Mouse (Mus musculus) yolk sac, embryonic 10.5 days (tissue): Measurements from ENCODE around the gene Ppip5k1.
A peak's percentile ranks its signal among the peaks of the same experiment; 100 is the strongest.
"Not testable (repeated sequence)": the region's sequence is repeated elsewhere in the genome, so short reads cannot be mapped to it uniquely, and the experiment has no call there.

ENCODE experiments used
- DNase-seq: peaks from one replicate; pipeline ENCODE4 v3.0.0-alpha.2; 2017; ENCODE audit warnings: low spot score

Gene Ppip5k1

DNA sequence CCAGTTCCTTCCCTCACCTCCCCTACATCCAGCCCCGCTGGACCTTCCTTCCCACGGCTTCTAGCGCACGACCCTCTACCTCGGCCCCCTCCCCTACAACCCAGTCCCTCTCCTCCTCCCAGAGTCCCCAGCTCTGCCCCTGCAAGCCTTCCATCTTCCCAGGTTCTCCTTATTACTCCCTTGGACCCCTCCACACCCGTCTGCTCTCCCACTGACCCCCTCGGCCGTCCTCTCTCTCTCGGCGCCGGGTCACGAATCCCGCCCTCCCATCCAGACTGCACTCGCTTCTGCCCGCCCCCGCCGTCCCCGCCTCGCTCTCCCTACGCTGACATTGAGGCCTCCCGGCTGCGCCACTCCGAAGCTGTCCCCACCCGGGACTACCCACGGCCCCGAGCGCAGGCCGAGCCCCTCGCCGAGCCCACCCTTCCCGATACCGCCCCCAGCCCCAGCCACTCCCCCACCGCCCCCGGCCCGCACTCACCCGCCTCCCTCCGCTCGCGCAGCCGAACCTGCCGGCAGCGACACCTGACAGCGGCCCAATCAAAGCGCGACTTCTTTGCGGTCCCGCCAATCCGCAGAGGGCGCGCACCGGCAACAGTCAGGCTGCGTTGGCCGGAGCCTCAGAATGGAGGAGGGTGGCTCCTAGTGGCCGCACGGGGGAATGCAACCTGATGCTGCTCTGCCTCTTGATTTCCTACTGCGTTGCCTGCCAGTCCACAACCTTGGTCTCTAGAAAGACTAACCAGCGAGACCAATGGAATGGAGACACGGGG lies at the start of gene Ppip5k1:
TSS of gene Ppip5k1 (minus strand) at position 577 of the 773 bp plus-strand sequence.
- peak; percentile 95 for DNase-seq

GRCm38 (mm10) chr2:121403296-121403695 lies 48.1 kb upstream of the Ppip5k1 start:
- DNase-seq, result no peak

DNA sequence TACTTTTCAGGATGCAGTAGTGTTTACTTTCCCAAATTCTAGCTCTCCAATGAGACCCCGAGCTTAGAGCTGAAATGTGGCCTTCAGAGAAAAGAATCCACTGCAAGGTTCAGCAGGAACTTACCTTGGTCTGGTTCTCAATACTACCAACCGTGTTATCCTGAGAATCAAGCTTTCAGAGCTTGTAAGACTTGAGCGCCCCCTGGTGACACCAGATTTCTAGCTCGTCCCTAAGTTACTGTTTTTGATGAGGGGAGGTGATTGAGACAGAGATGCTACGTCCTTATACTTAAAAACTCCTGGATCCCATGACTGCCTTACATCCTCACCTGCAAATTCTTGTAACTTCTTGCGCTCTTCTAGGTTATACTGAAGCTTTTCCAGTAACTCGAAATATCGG lies 41.4 kb upstream of the Ppip5k1 start:
- DNase-seq, result peak; percentile 42

DNA sequence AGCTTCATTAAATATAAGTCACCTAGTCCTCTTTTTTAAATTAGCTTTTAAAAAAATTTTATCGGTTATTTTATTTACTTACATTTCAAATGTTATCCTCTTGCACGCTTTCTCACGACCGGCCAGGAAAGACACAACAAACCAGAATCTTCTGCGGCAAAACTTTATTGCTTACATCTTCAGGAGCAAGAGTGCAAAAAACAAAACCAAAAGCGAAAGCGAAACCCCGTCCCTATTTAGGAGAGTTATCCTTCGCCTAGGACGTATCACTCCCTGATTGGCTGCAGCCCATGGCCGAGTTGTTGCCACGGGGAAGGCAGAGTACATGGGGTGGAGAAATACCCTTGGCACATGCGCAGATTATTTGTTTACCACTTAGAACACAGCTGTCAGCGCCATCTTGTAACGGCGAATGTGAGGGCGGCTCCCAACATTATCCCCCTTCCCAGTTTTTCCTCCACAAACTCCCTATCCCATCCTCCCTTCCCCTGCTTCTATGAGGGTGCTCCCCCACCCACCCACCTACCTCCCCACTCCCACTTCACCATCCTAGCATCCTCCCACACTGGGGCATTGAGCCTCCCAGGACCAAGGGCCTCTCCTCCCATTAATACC lies 31.9 kb upstream of the Ppip5k1 start, which contains the start of gene Strc:
TSS of gene Strc (minus strand) at position 208 of the 615 bp plus-strand sequence.
- not testable (repeated sequence) for DNase-seq

GRCm38 (mm10) chr2:121374766-121375165 lies 19.6 kb upstream of the Ppip5k1 start:
- no peak for DNase-seq

DNA sequence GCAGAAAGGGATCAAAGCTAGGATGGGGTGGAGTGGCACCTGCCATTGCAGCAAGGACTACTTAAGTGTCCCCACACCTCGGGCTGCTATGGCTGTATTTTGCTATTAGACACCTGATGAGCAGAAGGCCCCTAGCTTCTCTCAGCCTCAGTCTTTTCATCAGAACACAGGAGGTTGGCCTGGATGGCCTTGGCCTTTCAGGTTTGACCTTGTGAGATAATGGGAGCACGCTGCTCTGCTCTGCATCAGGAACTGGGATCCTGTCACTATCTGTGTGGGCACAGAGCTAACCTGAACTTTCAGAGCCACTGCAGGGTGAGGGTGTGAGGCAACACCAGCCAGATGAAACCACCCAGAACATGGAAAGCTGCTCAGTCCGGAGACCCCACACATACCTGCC lies 17.1 kb upstream of the Ppip5k1 start:
- no peak for DNase-seq

DNA sequence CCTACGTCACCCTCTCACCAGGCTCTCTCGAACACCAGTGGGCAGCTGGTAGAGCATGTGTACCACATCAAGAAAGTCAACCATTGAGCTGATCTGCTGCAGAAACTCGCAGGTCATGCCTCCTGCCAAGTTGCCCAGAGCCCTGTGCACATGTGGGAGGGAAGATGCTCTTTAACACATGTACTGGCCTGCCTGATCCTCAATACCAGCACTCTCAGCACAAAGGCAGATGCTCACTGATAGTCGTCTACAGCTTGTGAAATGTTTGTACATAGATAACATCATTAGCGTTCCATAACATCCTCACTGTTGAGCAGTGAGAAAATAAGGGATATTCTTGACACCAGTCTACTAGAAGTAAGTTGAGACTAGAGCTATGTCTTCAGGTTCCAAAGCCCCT lies 15.7 kb upstream of the Ppip5k1 start:
- no peak for DNase-seq

DNA sequence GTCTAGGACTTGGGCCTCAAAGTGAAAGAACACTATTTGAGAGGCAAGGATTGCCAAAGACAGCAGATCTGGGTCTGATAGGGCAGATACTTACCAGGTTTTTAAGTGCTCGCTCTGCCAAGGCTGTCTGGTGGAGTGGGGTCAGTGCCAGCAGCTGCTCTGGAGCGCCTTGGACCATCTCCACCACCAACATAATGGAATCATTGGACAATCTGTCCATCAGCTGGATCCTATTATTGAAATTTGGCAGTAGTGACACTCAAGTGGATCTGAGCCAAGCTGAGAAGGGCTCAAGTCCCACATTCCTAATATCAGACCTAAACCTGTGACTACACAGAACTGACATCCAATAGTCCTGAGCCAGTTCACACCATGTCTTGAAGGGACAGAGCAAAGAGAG lies 13.6 kb upstream of the Ppip5k1 start:
- no peak for DNase-seq

GRCm38 (mm10) chr2:121363656-121364055 lies 8.5 kb upstream of the Ppip5k1 start:
- DNase-seq, result no peak

GRCm38 (mm10) chr2:121359461-121359860 lies 4.3 kb upstream of the Ppip5k1 start:
- no peak for DNase-seq

DNA sequence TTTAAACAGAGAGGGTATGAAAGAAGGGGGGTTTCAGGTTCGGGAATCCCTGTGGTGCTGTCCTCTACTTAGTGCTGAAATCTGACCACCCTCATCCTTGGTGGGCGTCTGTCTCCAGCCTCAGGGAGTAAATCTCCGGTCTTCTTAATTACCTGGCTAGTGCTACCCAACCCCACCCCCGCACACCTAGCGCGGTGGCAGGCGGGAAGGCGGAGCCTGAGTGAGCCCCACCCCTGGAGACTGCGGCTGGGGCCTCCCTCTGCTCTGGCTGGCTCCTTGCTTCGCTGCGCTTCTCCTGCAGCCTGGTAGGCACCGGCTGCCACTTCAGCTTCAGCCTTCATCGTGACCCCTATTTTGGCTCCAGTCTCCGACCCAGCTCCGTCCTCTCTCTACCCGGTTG lies 3.2 kb upstream of the Ppip5k1 start:
- DNase-seq, result peak; percentile 24

DNA sequence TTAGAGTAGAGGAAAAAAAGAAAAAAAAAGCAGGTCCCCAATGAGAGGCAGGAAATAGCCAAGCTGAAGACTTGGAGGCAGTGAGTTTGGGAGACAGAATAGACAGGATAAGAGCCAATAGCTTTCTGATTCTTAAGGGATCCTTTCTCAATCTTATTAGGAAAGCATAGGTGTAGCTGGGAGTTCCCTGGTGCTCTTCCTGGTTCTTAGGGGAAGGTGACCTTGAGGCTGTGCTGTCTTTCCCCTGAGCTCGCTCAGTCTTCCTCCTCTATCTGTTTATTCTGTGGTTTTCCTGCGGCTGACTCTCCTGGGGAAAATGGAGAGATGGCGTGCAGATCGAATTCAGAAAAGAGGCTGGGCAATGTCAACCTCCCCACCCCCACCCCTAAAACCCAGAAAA lies 2.8 kb upstream of the Ppip5k1 start:
- no peak for DNase-seq

- no peak for DNase-seq
Observed at GRCm38 (mm10) chr2:121357494-121357893, 2.3 kb upstream of the Ppip5k1 start, which contains the start of gene Ckmt1. Ckmt1 (plus strand) TSS chr2:121357714.

- no peak for DNase-seq
Observed at GRCm38 (mm10) chr2:121354378-121354777, 818 bp downstream of the Ppip5k1 start.

- DNase-seq, result no peak
Observed at GRCm38 (mm10) chr2:121353156-121353555, 2.0 kb downstream of the Ppip5k1 start.

DNA sequence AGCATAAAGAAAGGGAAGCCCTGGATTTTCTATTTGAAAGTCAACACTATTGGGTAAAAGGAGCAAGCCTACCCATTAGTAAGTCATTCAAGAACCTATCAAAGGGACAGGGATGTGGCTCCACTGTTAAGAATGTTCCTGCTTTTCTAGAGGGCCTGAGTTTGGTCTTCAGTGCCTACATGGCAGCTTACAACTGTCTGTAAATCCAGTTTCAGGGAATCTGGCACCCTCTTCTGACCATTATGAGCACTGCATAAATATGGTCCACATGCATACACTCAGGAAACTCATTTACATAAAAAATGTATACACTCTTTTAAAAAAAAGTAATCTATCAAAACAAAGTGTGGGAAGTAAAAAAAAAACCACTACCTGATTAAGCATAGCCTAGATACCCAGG lies 16.1 kb downstream of the Ppip5k1 start:
- DNase-seq, result no peak

- DNase-seq, result no peak
Observed at GRCm38 (mm10) chr2:121329492-121329891, 25.7 kb downstream of the Ppip5k1 start.

- DNase-seq, result no peak
Observed at GRCm38 (mm10) chr2:121323693-121324470, 31.3 kb downstream of the Ppip5k1 start.

GRCm38 (mm10) chr2:121323041-121323440 lies 32.2 kb downstream of the Ppip5k1 start:
- DNase-seq, result no peak

- no peak for DNase-seq
Observed at GRCm38 (mm10) chr2:121316278-121316677, 38.9 kb downstream of the Ppip5k1 start.

DNA sequence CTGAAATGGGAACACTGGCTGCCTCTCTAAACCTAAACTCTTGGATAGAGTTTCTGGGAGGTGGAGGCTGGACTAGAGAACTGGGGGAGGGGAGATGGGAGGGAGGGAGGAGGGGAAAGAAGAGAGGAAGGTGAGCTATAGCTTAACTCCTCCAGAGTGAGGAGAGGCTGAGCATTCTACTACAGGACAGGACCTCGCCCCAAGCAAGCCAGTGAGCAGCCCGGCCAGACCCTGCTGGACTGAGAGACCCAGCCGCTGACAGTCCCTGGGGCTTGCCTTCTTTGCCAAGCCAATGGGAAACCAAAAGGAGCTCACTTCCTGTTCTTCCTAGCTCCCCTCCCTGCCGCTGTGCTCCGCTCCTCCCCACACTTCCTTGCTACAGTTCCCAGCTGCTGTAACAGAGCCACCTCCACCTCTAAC lies 46.2 kb downstream of the Ppip5k1 start:
- no peak for DNase-seq

DNA sequence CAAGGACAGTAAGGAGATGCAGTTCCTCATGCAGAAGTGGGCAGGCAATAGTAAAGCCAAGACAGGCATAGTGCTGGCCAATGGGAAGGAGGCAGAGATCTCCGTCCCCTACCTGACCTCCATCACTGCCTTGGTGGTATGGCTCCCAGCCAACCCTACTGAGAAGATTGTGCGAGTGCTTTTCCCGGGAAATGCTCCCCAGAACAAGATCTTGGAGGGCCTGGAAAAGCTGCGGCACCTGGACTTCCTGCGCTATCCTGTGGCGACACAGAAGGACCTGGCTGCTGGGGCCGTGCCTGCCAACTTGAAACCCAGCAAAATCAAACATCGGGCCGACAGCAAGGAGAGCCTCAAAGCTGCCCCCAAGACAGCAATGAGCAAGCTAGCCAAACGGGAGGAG lies 55.2 kb downstream of the Ppip5k1 start:
- DNase-seq, result no peak

GRCm38 (mm10) chr2:121299471-121299870 lies 55.7 kb downstream of the Ppip5k1 start:
- DNase-seq, result no peak
